Mouse (Mus musculus): Measurements from ENCODE around the gene Plcg2.
A peak's percentile ranks its signal among the peaks of the same experiment; 100 is the strongest.

Plcg2 gene

DNA sequence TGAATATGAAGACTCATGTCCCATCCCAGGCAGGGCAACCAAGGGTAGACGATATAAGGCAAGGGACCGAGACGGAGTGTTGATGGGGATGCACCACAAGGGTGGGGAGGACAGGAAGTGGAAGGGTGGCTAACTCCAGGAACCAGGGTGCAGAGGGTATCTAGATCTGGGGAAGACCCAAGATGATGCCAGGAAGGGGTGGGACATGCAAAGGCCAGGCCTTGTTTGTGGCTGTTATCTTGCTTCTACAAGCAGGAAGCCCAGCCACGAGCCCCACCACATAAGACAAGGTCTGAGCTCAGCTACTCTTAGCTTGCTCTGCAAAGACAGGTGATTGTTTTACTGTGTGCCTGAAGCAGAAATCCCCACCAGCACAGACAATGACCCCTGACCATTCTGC, 50.4 kb downstream of the Plcg2 start:
- DNase-seq = no peak

DNA sequence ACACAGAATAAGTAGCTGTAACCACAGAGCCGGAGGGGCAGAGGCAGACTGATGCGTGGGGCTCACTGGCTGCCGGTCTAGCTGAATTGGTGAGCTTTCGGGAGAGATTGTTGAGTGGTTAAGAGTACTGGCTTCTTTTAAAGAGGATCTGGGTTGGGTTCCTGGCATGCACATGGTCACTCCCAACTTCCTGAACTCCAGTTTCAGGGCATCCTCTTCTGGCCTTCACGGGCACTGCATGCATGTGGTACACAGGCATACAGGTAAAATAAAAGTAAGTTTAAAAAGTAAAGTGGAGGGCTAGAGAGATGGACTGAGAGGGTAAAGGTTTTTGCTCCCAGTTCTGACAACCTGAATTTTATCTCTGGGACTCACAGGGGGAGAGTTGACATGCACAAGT, 52.4 kb downstream of the Plcg2 start:
- no peak for DNase-seq

DNA sequence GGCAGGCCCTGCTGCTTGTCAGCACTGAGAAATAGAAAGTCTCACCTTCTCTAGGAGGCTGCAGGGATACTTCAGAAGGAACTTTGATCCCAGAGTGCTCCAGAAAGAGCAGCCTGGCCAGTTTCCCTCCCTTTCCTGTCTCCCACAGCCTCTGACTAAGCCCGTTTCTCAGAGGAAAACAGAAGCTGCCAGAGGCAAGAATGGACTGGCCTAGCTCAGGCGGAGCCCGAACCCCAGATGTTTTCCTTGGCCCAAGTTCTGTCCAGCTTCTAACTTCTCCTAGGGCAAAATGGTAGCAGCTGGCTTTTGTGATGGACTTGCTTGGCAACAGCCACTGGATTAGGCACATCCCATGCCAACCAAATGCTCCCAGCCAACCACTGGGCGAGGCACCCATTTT, 62.9 kb downstream of the Plcg2 start:
- DNase-seq = peak; percentile 46

DNA sequence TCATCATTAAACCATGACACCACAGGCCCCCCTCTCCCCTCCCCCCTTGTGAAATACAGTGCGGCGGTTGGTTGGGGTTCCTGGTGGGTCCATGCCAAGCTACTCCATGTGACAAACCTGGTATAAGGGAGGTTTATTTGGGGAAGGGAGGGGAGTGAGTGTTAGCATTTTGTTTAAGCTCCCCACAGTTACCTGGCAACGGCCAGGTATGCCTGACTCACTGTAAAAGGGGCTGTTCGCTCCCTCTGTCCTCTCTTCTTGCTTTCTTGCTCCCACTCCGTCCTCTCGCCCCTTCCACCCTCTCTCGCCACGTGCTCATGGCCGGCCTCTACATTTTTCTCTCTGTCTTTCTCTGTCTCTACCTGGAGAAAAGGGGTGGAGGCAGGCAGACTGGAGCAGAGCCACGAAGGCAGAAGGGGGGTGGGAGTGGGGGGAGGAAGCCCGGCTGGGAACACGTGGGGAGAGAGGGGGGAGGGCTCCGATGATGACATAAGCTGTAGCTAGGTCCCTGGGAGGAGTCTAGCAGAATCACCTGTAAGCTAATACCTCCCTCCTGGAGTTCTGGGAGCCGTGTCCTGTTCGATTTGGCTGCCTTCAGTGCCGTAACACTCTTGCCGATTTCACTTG, 63.8 kb downstream of the Plcg2 start:
- DNase-seq = peak; percentile 12

DNA sequence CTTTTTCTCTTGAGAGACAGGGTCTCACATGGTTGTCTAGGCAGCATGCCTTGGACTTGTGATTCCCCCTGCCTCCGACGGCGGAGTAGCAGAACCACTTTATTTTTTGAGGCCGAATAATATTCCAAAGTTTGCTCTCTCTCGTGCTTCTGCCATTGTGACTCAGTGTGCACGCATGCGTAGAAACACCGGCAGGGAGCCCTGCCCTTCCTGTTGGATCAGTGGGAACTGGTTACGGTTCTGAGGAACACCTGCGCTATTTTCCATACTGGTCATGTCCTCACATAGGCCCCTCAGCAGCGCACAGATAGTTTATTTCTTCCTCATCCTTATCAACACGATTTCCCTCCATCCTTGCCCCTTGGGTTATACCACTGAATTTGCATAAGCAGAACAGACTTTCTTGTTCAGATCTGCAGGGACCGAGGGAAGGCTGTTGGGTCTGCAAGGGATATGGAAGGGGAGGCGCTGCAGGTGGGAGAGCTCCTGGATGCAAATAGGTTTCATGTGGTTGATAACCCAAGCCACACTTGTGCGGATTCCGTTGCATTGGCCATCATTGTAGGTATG, 64.4 kb downstream of the Plcg2 start:
- peak; percentile 13 for DNase-seq

DNA sequence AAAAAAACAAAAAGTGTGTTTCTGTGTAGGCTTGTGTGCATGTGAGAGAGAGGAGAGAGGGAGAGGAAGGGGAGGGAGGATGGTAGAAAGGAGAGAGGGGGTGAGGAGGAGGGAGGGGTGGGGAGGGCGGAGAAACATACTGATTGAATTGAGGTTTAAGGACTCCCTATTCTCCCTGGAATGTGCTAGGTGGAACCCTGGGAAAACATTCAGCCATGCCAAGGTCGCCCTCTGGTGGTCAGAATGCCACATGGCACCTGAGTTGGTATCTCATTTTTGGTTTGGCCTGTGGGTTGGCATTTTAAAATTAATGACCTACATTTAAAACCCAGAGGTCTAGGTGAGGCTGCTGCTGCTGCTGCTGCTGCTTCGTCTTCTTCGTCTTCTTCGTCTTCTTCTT, 71.3 kb downstream of the Plcg2 start:
- DNase-seq = peak; percentile 75

DNA sequence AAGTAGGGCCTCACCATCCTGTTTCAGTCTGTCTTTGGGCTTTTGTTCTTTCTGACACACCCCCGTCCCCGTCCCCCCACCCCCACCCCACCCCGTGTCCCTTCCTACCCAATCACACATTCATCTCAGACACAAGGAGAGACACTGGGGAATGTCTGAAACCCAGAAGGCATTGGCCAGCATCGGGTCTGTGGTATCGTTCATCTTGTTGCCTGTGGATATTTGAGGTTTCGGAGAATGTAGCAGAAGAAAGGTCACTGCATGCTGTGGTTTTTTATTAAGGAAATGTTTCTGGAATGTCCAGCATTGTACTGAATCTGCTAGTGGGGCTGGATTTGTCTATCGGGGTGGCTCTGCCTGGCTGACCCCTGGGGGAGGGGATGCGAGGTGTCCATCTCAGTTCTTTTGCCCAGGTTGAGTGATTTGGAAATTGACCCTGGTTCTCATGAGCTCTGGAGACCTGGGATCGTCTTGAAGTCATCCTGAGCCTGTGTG, 78.2 kb downstream of the Plcg2 start:
- no peak for DNase-seq

DNA sequence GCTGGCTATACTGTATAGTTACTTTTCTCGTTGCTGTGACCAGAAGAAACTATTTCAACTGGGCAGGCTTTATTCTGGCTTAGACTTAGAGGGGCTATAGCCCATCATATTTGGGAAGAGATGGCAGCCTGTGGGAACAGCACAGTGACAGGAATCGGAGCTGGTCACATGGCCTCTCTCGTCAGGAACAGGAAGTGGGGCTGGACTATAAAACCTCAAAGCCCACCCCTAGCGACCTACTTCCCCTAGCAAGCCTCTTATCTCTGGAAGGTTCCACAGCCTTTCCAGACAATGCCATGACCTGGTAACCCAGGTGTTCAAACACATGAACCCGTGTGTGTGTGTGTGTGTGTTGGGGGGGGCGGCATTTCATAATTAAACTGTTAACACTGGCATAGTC, 79.0 kb downstream of the Plcg2 start:
- DNase-seq = no peak

DNA sequence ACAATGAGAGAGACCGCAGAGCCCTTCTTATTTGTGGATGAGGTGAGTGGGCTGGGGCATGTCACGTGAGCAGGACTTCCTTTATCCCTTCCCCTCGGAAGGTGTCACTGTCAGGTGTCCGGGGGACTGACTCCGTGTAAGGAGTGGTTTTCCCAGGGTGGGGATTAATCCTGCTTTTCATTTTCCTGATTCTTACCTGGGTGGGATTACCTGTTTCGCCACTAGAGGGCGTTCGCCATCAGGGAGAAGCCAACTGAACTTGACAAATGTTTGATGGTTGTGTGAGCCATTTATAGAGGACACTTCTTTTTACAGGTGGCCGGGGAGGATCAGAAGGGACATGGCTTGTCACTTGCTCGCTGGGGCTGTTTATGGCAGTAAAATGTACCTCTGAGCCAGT, 79.8 kb downstream of the Plcg2 start:
- DNase-seq = peak; percentile 4

DNA sequence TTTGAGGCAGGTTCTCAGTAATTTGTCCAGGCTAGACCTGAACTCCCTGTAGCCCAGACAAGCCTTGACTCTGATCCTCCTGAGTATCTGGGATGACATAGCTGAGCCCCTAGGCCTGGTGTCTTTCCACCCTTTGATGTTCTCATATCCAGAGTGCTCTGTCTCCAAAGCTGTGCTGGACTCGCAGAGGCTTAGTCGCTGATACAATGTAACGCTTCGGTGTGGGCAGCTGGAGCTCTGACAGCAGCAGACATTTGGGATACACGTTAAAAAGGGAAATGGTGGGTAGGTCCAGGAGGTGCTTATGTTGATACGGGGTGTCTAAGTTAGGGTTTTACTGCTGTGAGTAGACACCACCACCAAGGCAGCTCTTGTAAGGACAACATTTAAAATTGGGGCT, 80.8 kb downstream of the Plcg2 start:
- no peak for DNase-seq

DNA sequence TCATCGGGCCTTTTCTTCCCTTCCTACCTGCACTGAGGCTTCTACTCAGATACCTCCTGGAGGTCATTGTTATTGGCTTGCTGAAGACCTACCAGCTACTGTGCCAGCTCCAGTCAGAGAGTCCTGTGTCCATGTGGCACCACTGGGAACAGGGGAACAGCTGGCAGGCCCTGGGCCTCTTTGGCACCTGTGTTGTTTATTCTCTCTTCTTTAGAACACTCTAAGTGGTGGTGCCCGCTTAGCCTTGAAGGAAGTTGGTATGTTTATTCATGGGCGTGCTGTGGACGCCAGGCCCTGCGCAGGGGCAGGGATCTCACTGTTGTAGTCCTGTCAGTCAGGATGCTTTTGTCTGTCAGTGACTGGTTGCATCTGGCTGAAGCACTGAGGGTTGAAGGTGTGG, 95.8 kb downstream of the Plcg2 start:
- no peak for DNase-seq

DNA sequence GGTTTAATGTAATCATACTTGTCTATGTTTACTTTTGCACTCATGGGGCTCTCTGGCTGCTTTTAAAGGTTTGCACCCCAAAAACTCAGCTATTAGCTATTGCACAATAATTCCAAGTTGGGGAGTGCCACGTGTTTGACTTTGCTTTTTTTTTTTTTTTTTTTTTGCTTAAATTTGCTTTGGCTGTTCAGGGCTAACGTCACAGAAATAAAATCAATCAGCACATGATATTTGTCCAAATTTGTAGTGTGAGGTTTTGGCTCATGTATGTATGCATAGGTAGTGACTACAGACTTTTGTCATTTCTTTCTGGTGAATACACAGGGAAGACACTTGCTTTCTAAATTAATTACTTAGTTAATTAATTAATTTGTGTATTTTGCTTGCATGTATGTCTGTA, 96.9 kb downstream of the Plcg2 start:
- DNase-seq = no peak

DNA sequence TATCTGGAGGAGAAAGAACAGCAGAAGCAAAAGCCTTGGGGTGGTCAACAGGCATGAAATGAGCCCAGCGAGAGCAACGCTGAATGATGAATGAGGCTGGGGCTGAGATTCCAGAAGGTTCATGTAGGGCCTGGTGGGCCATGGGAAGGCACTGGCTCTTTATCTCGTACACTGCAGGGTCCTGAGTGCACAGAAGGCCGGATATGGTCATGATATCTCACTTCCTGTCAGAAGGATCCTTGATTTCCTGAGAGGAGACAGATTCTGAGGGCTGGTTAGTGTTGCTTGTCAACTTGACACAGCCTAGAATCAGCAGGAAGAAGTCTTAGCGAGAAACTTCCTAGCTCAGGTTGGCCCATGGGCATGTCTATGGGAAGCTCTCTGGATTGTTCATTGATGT, 98.7 kb downstream of the Plcg2 start:
- no peak for DNase-seq

DNA sequence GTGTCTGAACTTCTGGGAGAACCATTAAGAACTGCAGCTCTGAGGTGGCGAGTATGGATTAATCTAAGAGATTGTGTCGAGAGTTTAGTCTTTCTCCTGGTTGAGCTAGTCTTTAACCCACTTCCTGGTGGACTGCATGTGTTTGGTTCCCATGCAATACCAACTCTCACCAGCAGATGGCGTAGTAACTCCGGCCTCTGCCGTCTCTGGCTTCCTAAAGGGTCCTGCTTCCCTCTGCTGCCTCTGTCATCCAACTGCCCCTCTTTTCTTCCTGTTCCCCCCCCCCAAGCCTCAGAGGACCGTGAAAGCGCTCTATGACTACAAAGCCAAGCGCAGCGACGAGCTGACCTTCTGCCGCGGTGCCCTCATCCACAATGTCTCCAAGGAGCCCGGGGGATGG, 102.7 kb downstream of the Plcg2 start:
- peak; percentile 9 for DNase-seq

DNA sequence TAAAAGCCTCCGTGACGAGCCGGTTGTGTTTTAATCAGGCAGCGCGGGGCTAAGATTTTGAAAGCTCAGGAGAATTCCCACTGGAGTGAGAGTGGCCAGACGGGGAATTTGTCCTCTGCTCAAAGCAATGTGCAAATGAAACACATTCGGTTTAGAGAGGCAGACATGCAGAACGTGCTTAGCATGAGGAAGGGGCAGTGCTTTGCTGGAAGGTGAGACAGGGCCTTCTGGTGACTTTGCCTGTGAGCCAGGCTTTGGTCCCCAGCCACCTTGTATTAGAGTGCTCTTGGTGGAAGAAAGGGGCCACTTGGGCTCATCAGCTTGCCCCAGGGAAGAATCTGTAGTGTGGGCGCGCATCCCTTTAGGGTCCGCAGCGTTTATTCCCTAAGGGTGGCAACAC, 106.0 kb downstream of the Plcg2 start:
- no peak for DNase-seq

DNA sequence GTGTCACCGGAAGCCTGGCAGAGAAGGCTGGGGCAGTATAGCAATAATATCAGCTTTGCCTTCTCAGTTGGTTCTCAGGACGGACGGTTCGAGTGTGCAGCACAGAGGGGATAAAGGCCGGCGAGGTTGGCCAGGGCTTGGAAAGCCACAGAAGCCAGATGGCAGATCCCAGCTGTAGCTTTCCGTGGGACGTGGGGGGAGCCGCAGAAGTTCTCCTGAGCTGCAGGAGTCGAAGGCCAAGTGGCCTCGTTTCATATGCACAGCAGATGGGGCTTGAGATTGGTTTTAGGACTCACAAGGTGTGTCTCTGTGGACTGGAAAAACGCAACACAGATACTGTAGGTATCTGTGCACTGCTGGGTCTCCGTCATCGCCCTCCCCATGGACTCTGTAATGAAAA, 106.6 kb downstream of the Plcg2 start:
- no peak for DNase-seq

DNA sequence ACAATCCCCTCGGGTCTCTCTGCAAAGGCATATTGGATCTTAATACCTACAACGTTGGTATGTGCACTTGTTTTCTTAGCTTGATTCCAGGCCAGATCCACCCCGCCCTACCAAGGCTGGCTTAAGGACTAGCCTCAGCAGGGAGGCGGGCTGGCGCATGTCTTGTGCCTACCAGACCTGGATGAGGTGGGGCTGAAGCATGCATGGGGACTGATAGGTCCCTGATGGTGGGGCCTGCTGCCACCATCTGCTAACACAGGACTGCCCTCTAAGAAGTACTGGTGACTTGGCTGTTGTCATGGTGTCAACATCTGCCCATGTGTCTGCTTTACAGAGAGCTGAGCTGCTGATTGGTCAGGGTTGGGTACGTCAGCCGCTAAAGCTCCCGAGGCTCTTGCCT, 107.1 kb downstream of the Plcg2 start:
- DNase-seq = no peak

DNA sequence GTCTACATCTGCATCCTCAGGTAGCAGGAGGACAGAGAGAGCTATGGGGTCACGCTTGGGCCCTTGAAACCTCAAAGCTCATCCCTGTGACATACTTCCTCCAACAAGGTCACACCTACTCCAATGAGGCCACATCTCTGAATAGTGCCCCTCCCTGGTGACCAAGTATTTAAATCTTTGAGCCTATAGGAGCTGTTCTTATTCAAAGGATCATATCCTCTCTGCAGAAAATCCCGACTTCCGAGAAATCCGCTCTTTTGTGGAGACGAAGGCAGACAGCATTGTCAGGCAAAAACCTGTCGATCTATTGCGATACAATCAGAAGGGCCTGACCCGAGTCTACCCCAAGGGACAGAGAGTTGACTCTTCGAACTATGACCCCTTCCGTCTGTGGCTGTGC, 112.4 kb downstream of the Plcg2 start:
- DNase-seq = no peak

DNA sequence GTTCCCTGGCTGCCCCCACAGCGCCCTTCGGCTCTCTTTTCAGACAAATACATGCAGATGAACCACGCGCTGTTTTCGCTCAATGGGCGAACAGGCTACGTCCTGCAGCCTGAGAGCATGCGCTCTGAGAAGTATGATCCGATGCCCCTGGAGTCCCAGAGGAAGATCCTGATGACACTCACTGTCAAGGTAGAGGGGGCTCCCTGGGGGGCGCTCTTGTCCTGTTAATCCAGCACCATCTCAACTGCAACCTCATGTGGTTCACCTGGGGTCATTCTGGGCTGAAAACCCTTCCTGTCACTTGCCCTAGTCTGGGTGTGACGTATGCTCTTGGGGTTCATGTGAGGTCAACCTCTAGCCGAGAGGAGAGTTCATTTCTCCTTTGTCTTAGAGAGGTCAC, 114.8 kb downstream of the Plcg2 start:
- no peak for DNase-seq

DNA sequence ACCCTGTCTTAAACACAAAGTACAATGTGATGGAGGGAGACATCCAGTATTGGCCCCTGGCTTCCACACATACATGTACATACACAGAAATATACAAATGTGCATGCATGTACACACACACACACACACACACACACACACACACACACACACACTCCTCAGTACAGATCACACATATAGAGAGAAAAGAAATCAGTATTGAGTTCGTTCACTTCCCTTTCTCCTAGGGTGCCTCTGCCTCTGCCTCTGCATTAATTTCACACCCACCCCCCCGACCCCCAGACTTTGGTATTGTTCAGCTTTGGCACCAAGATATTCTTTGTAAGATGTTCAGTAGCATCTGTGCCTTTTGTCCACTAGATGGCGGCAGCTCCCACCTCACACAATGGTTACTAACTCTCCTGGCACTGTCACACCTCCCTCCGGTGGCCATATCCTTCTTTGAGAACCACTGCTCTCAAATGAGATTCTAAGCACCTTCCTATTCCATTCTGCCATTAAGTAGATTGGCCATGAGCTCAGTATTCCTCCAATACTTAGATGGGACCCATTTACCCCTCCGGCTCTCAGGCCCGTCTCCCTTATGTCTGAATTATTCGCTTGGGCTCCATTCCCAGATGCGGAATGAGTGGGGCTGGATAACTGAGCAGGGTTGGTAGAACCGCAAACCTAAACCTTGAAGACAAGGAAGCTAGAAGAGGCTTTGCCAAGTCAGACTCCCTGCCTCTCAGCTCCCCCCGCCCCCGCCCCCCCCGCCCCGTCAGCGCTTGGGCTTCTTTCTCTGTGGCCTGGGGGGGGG, 128.1 kb downstream of the Plcg2 start:
- DNase-seq = peak; percentile 26

DNA sequence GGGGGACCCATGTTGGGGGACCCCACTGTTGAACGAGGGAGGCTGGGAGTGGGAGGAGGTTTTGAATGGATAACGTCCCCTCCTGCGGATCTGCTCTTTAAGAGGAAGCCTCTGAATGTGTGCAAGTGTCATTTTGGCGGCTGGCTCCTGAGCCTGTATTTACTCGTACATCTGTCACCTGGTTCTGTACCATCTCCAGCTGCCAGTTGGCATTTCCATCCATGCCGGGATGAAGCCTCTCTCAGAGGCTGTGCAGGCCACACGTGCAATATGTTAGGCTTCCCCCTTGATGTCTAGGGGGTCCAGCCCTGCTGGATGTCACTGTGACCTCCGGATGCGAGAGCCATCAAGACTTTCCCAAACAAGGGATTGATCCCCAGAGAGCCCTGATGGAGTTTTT, 129.0 kb downstream of the Plcg2 start:
- DNase-seq = no peak

DNA sequence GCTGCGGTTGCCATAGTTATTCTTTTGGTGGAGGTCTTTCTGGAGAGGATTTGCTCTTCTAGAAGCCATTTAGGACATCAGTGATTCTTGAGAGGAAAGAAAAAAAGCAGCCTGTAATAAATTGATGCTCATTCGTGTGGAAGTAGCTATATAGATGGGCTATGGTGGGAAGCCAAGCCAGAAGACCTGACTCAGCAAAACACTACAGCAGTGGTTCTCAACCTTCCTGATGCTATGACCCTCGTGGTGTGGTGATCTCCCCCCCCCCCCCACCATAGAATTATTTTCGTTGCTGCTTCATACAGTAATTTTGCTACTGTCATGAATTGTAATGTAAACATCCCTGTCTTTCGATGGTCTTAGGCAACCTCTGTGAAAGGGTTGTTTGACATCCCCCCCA, 134.4 kb downstream of the Plcg2 start:
- DNase-seq = no peak

DNA sequence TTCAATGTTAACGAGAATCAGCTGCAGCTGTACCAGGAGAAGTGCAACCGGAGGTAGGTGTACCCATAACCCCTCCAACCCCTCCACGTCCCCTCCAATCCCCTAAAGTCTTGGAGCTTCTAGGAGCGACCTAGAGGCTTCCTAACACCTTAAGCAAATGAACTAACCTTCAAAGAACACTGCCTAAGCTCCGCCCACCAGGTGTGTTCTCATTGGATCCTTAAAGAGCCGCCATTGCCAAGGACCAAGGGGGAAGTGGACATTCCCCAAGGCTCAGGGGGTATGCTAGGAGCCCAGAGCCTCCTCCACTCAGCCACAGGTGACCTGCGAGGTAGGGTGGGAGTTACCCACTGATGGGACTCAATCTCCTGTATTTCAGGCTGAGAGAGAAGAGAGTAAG, 136.3 kb downstream of the Plcg2 start:
- no peak for DNase-seq

DNA sequence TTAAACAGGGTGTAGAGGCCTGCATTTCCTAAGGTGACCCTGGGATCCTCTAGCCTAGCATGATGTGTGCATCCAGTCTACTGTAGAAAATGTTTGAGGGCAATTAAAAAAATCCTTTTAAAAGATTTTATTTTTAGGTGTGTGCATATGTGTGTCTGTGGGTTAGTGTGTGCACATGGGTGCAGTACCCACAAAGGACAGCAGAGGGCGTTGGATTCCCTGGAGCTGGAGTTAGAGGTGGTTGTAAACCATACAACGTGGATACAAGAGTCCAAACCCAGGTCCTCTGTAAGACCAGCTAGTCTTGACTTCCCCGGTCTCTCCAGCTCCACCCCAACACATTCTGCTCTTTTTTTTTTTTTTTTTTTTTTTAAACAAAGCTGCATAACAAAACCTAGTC, 139.4 kb downstream of the Plcg2 start:
- no peak for DNase-seq
